Mouse (Mus musculus) megakaryocyte, embryonic 14.5 days (primary cell): ENCODE results near the gene Arf5.

Experiments
- FLI1 ChIP-seq: IDR thresholded peaks from 2 replicates; pipeline ENCODE4 v1.6.1; 2012; ENCODE audit warnings: low read length, inconsistent platforms, mixed read lengths
- GATA1 ChIP-seq: IDR thresholded peaks from 3 replicates; pipeline ENCODE4 v1.6.1; 2012; ENCODE audit warnings: mixed read lengths, low read length, inconsistent platforms, borderline replicate concordance

- TF ChIP-seq FLI1: no peak
- TF ChIP-seq GATA1: no peak
These were observed 47.3 kb downstream of the Arf5 start for GRCm38 (mm10) chr6:28470621-28471020.
